Mouse (Mus musculus) midbrain, embryonic 11.5 days (tissue): ENCODE data around the gene Xylb. TPM values are rescaled to one million over a fixed set of nuclear protein-coding genes. Genes with fewer than 3 reads are reported as not detected.

Experiments used
- ATAC-seq: fragments of 200-750 bp; cut with Nextera tagmentation; 2 replicates; pipeline ENCODE4 v1.8.0; 2017; ENCODE audit warnings: moderate TSS enrichment, moderate library complexity; ENCODE audit not compliant: low FRiP score
- DNase-seq: peaks from one replicate; pipeline ENCODE4 v3.0.0; 2015; ENCODE audit warnings: low spot score; ENCODE audit errors: missing footprints
- H3K27ac ChIP-seq: fragments of 300-500 bp; sonication (generic); 2 replicates; pipeline ENCODE4 v1.5.1; 2014; ENCODE audit warnings: low read depth, low read length
- H3K27me3 ChIP-seq: fragments of 300-500 bp; sonication (generic); 2 replicates; pipeline ENCODE4 v1.6.1; 2014; ENCODE audit warnings: mild to moderate bottlenecking, low read length, moderate library complexity, mixed read lengths; ENCODE audit not compliant: control insufficient read depth, insufficient read depth
- H3K36me3 ChIP-seq: fragments of 300-500 bp; sonication (generic); 2 replicates; pipeline ENCODE4 v1.6.1; 2014; ENCODE audit warnings: mild to moderate bottlenecking, low read length, moderate library complexity, mixed read lengths; ENCODE audit not compliant: control insufficient read depth, insufficient read depth
- H3K4me1 ChIP-seq: fragments of 300-500 bp; sonication (generic); 2 replicates; pipeline ENCODE4 v1.6.1; 2014; ENCODE audit warnings: low read length; ENCODE audit not compliant: control insufficient read depth, insufficient read depth
- H3K4me2 ChIP-seq: fragments of 300-500 bp; sonication (generic); 2 replicates; pipeline ENCODE4 v1.6.1; 2014; ENCODE audit warnings: mild to moderate bottlenecking, moderate library complexity
- H3K4me3 ChIP-seq: fragments of 300-500 bp; sonication (generic); 2 replicates; pipeline ENCODE4 v1.5.1; 2014; ENCODE audit warnings: low read depth, low read length
- H3K9ac ChIP-seq: fragments of 300-500 bp; sonication (generic); 2 replicates; pipeline ENCODE4 v1.6.1; 2014; ENCODE audit warnings: low read length
- H3K9me3 ChIP-seq: fragments of 300-500 bp; sonication (generic); 2 replicates; pipeline ENCODE4 v1.6.1; 2016; ENCODE audit warnings: low read length; ENCODE audit not compliant: control insufficient read depth
- WGBS: fragments of 180-500 bp; shearing (Covaris S2); extraction: QIAGEN DNeasy Blood & Tissue Kit; methylation state at CpG from one replicate; pipeline ENCODE4 v1.1.7; 2014; 5-methylcytosine and 5-hydroxymethylcytosine counted together
- polyA plus RNA-seq: library from polyadenylated mRNA; unstranded; fragments of >200 nt; fragmentation: Nextera tagmentation; extraction: Ambion mirVana; gene quantifications from 2 replicates; pipeline ENCODE4 v1.2.1, GENCODE M21; 2014

Gene Xylb
- 5.4 and 6.5 TPM in 2 replicates for polyA plus RNA-seq

GRCm38 (mm10) chr9:119357331-119358057 is at the start of gene Xylb:
Xylb (plus strand) TSS chr9:119357381.
- DNase-seq (peak; percentile 99), ATAC-seq (peak; percentile 91)
- 3% methylated on average over 65 of the region's 65 CpGs for WGBS

GRCm38 (mm10) chr9:119309067-119309466 is 48.1 kb upstream of the Xylb start:
- Histone ChIP-seq H3K36me3 (no peaks in the 10 kb centered on the region), H3K27ac (no peak overlapping the region), H3K9me3 (no peaks in the 10 kb centered on the region), H3K4me2 (no peak overlapping the region), H3K9ac (no peak overlapping the region), H3K4me1 (no peaks in the 10 kb centered on the region), H3K27me3 (no peaks in the 10 kb centered on the region), H3K4me3 (no peak overlapping the region)
- ATAC-seq (no peak), DNase-seq (no peak)
- 90% methylated on average over 1 of the region's 1 CpGs for WGBS

More at GRCm38 (mm10) chr9:119357331-119358057, at the start of gene Xylb:
- Histone ChIP-seq H3K36me3 (no peaks in the 10 kb centered on the region), H3K4me3 (peak within 1 kb of the TSS; percentile 64), H3K4me2 (peak within 1 kb of the TSS; percentile 93), H3K27ac (no peak within 1 kb of the TSS), H3K9ac (peak within 1 kb of the TSS; percentile 77), H3K4me1 (no peaks in the 10 kb centered on the region; the same call in 1 of the 2 replicates), H3K27me3 (no peaks in the 10 kb centered on the region), H3K9me3 (no peaks in the 10 kb centered on the region)

GRCm38 (mm10) chr9:119313096-119313495 is 44.1 kb upstream of the Xylb start:
- H3K27ac ChIP-seq = no peak overlapping the region
- H3K4me2 ChIP-seq = no peak overlapping the region
- no peaks in the 10 kb centered on the region for H3K27me3 ChIP-seq
- WGBS = 91% methylated on average over 10 of the region's 10 CpGs
- ATAC-seq (no peak), DNase-seq (no peak)
- no peaks in the 10 kb centered on the region for H3K4me1 ChIP-seq
- H3K4me3 ChIP-seq = no peak overlapping the region
- no peaks in the 10 kb centered on the region for H3K36me3 ChIP-seq
- H3K9me3 ChIP-seq = no peaks in the 10 kb centered on the region
- no peak overlapping the region for H3K9ac ChIP-seq

GRCm38 (mm10) chr9:119318891-119319290 is 38.3 kb upstream of the Xylb start:
- ATAC-seq (no peak), DNase-seq (no peak)
- Histone ChIP-seq H3K4me2 (no peak overlapping the region), H3K9me3 (no peaks in the 10 kb centered on the region), H3K27ac (no peak overlapping the region), H3K4me3 (no peak overlapping the region), H3K4me1 (peaks cover 8% of the 10 kb centered on the region), H3K27me3 (no peaks in the 10 kb centered on the region), H3K36me3 (no peaks in the 10 kb centered on the region), H3K9ac (no peak overlapping the region)
- 93% methylated on average over 1 of the region's 1 CpGs for WGBS

- Histone ChIP-seq H3K27me3 (no peaks in the 10 kb centered on the region), H3K4me2 (peak overlapping the region; percentile 69; the same call in 1 of the 2 replicates), H3K4me1 (peaks cover 8% of the 10 kb centered on the region), H3K27ac (no peak overlapping the region), H3K4me3 (peak overlapping the region; percentile 87), H3K36me3 (no peaks in the 10 kb centered on the region), H3K9me3 (no peaks in the 10 kb centered on the region), H3K9ac (no peak overlapping the region)
- ATAC-seq (no peak), DNase-seq (no peak)
- 77% methylated on average over 7 of the region's 7 CpGs for WGBS
These were observed 36.7 kb upstream of the Xylb start for GRCm38 (mm10) chr9:119320446-119320845.

GRCm38 (mm10) chr9:119320946-119321345 is 36.2 kb upstream of the Xylb start:
- H3K27ac ChIP-seq = no peak overlapping the region
- DNase-seq = no peak

GRCm38 (mm10) chr9:119321392-119322229 is 35.6 kb upstream of the Xylb start:
- H3K27me3 ChIP-seq = no peaks in the 10 kb centered on the region
- peak; percentile 61 for ATAC-seq
- no peaks in the 10 kb centered on the region for H3K36me3 ChIP-seq
- H3K4me1 ChIP-seq = peaks cover 8% of the 10 kb centered on the region
- H3K4me2 ChIP-seq = peak overlapping the region; percentile 69
- peak overlapping the region; percentile 83 for H3K27ac ChIP-seq
- peak overlapping the region; percentile 79 for H3K9ac ChIP-seq
- no peaks in the 10 kb centered on the region for H3K9me3 ChIP-seq
- peak; percentile 92 for DNase-seq
- under 1% methylated on average over 59 of the region's 59 CpGs for WGBS
- H3K4me3 ChIP-seq = peak overlapping the region; percentile 87

More at GRCm38 (mm10) chr9:119320946-119321345, 36.2 kb upstream of the Xylb start:
- Histone ChIP-seq H3K9me3 (no peaks in the 10 kb centered on the region), H3K9ac (peak overlapping the region; percentile 79; the same call in 1 of the 2 replicates), H3K4me3 (peak overlapping the region; percentile 87), H3K4me1 (peaks cover 8% of the 10 kb centered on the region), H3K4me2 (peak overlapping the region; percentile 69), H3K27me3 (no peaks in the 10 kb centered on the region), H3K36me3 (no peaks in the 10 kb centered on the region)
- ATAC-seq = no peak
- WGBS = 11% methylated on average over 7 of the region's 7 CpGs

GRCm38 (mm10) chr9:119322289-119323259 is 34.6 kb upstream of the Xylb start, which contains the start of gene Oxsr1:
Oxsr1 (minus strand) TSS chr9:119322427.
- WGBS = under 1% methylated on average over 75 of the region's 76 CpGs
- Histone ChIP-seq H3K9me3 (no peaks in the 10 kb centered on the region), H3K4me1 (peaks cover 8% of the 10 kb centered on the region), H3K4me2 (peak within 1 kb of the TSS; percentile 69), H3K4me3 (peak within 1 kb of the TSS; percentile 87), H3K9ac (peak within 1 kb of the TSS; percentile 79), H3K27me3 (no peaks in the 10 kb centered on the region), H3K27ac (peak within 1 kb of the TSS; percentile 83), H3K36me3 (no peaks in the 10 kb centered on the region)
- ATAC-seq = peak; percentile 97
- peak; percentile 99 for DNase-seq
